Mouse (Mus musculus) R1 (cell line): ENCODE results near the gene Rnf141.
A peak's percentile ranks its signal among the peaks of the same experiment; 100 is the strongest.

Experiments
- DNase-seq: peaks from one replicate; pipeline ENCODE4 v3.0.0-alpha.2; 2018; ENCODE audit warnings: low read depth, low spot score

The Rnf141 gene

GRCm38 (mm10) chr7:110834018-110834417, 10.2 kb downstream of the Rnf141 start:
- no peak for DNase-seq

DNA sequence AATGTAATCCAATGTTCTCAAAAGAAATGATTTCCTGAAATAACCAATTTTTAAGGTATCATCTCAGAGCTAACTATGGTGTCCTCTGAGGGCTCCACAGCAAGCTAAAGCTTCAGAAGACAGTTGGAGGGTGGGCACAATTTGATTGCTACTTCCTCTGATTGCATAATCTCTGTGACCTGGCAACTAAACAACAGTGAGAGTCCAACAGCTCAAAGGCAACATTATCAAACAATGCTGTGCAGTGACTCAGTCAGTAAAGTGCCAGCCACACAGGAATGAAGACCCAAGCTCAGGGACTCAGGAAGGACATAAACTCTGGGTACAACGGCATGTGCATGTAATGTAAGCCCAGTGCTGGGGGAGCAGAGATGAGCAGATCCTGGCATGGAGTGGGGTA, 11.2 kb downstream of the Rnf141 start:
- DNase-seq: no peak

GRCm38 (mm10) chr7:110823995-110824953, 20.0 kb downstream of the Rnf141 start:
- no peak for DNase-seq

DNA sequence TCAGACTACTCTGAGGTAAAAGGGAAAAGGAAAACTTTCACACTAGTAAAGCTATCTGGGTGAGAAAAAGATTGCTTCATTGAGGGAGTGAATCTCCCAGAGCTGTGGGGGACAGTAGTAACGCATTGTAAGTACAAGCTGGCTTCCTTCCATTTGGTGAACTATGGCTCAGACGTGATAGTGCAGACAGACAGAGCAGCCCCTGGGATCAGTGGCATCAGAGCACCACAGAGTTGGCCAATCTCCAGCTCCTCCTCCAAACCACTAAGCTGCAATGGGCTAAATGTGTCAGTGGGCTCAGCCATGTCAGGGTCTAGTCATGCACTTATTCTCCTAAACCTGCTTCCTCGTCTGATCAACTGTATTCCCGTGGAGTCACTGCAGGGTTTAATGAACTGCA, 20.7 kb downstream of the Rnf141 start:
- no peak for DNase-seq

- DNase-seq: no peak
Observed at GRCm38 (mm10) chr7:110823076-110823475, 21.2 kb downstream of the Rnf141 start.

DNA sequence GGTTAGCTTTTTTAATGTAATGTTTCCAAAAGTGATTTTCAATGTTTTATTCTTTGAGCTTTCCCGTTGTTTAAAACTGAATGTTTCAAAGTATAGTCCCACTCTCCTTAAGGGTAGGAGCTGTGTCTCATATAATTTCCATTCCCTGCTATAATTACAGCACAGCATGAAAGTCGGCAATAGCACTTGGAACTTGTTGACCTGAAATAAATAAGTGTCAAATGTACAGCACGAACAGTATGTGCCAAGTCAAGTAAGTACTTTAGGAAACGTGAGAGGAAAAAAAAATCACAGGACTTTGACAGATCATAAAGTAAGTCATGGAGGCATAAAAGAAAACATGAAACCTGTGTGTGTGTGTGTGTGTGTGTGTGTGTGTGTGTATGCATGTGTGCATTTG, 22.2 kb downstream of the Rnf141 start:
- no peak for DNase-seq

- DNase-seq: no peak
Observed at GRCm38 (mm10) chr7:110821653-110822052, 22.6 kb downstream of the Rnf141 start.

DNA sequence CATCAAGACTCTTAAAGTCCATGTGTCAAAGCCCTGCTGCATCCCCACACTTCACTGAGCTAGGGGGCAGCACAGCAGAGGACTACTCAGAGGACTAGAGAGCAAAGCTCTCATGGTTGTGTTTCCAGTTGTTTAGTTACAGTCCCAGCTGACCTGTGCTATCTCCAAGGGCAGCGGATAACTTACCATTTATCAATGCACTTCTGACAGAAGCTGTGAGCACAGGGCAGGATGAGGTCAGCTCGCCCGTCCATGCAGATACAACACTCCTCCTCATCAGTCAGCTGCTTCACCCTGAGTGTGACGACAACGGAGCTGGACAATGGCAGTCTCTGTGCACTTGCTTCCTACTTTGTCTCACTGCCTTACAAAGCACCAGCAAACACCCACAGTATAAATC, 23.2 kb downstream of the Rnf141 start:
- DNase-seq: no peak

DNA sequence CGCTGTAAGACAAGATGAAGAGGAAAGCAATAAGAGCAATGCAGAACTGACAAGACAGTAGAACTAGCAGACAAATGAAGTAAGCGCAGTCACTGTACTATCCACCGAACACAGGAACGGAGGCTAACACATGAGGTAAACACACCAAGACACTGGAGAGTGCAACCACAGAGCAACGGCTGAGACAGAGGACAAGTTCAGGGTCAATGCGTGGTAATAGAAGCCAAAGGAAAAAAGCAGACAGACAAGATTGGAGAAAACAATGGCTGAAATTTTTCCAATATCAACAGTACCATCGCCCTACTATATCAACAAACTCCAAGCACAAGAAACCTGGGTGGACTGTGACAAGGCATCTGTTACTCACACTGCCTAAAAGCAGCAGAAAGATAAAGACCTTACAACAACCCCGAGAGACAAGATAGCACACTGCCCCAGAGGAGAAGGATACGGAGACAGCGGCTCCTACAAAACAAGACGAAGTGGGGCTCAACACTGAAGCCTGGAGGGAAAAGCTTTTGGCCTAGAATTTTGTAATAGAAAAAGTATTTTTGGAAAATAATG, 25.4 kb downstream of the Rnf141 start:
- DNase-seq: no peak

DNA sequence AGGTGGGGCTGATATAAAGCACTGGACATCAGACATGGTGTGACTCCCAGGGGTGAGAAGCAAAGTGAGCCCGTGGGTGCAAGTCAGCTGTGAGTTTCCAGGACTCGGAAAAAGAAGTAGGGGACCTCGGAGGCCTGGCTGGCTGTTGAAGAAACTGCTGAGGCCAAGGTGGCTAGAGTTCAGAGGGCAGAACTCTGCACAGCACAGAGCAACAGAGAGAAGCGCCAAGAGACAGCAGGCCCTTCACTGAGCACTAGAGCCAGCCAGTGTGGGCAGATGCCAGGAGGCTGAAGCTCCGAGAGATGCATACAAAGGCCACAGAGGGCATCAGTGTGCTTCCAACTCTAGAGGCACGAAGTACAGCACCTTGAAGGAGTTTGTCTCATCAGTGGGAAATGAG, 26.1 kb downstream of the Rnf141 start:
- DNase-seq: no peak

DNA sequence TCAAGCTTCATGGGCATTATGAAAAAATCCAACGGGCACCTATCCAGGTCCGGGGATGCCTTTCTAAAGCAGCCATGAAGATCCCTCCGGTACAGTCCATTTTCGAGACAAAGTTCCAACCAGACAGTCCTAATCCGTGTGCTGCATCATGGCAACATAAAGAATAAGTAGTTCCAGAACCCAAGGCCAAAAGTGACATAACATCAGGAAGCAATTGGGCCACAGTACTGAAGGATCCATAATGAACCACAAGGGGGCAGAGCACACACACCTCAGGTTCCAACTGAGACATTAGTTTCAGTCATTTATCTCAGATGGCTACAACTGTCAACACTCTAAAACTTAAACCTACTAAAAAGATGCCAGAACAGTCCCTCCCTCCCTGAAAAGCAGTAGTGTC, 28.2 kb downstream of the Rnf141 start:
- DNase-seq: peak; percentile 64

DNA sequence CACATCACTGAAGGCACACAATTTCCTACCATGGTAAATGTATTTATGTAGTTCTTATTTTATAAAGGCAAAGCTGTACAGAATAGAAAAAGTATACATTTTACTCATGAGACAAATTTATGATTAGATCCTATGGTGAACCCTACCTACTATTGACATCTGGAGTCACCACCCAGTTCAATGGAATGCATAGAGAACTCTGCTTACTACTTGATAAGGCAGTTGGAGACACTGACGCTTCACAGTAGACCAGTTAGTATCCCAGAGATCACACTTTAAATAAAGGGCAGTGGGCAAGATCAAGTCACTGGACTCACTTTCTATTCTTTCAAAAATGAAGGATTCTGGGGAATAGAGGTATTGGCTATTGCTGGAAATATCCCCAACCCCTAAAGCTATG, 30.3 kb downstream of the Rnf141 start:
- no peak for DNase-seq

- DNase-seq: no peak
Observed at GRCm38 (mm10) chr7:110811529-110811928, 32.7 kb downstream of the Rnf141 start.

DNA sequence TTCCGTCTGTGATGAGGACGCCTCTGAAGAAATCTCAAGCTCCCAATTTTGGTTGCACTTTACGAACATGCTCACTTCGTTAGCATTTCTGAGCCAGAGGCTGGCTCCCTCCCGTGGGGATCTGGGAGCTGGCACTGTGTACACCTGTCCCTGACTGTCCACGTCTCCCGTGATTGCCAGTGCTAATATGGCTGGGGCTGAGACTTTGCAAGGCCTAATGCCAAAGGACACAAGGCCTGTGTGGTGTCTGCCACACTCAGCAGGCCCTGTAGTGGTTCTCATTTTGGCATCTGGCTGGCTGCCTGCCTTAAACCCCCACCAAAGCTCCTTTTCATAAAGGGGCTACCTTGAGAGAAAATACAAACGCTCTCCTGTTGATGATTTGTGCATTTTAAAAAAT, 33.3 kb downstream of the Rnf141 start:
- DNase-seq: no peak

GRCm38 (mm10) chr7:110809585-110810557, 34.4 kb downstream of the Rnf141 start:
- no peak for DNase-seq

DNA sequence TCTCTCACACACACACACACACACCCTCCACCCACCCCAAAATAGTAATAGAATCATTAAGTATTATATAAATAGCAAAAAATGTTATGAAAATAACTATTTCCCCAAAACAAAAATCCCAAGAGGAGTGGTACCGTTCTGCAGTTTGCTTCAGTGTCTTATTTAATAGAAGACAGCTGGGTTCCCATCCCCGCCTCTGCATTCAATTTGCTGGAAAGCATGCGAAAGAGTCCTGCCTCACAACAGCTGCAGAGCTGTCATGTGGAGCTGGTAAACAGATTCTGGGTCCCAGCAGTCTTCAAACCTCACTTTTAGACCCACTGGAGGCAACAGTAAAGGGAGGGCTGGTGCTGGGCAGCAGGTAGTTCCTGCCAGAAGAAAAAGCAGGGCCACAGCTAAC, 35.3 kb downstream of the Rnf141 start:
- DNase-seq: no peak

- no peak for DNase-seq
Observed at GRCm38 (mm10) chr7:110807460-110808030, 36.7 kb downstream of the Rnf141 start.

GRCm38 (mm10) chr7:110804266-110804665, 40.0 kb downstream of the Rnf141 start:
- DNase-seq: no peak

- no peak for DNase-seq
Observed at GRCm38 (mm10) chr7:110803131-110803530, 41.1 kb downstream of the Rnf141 start.

DNA sequence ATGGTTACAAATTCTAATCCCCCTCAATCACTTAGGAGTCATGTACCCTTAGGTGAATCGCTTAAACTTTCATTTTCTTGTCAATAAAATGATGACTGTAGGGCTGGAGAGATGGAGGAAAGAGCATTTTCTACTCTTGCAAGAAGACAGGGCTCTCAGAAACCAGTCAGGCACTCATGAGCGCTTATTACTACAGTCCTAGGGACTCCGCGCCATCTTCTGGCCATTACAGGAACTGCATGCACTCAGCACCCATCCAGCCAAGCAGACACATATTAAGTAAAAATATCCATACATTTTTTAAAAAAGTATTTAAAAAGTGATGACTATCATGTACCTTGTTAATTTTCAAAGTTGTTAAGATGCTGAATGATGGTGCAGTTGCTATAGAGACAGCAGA, 43.2 kb downstream of the Rnf141 start:
- peak; percentile 74 for DNase-seq

DNA sequence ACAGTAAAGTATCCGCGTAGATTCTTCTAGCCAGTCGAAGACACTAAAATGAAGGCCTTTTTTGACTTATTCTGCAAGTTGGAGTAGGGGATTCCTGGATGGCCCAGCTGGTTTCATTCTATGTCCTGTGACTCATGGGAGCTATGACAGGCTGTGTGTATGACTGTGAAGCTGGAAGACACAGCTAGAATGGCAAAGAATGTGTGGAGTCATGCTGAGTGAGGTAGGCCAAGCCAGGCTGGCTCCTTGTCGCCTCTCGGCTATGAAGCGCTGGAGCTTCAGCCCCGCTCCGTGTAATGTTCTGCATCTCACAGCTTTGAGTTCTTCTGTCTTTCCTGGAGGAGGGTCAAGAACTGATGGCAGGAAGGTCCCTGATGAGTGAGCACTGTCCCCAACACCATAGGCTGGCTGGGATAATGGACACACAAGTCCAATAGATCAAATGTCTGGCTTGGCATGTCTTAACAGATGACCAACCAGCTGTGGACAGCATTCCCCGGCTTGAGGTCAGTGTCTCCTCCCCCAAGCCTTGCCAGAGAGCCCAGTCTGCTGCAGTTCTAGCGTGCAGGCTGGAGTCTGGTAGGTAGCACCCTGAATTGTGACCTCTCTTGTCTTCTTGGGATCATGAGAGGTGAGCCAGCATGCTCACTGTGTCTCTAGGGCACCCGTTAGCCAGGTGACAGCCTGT, 46.4 kb downstream of the Rnf141 start:
- no peak for DNase-seq
